Mouse (Mus musculus) embryo, embryonic 11.5 days (tissue): ENCODE results near the gene Pappa2.
A peak's percentile ranks its signal among the peaks of the same experiment; 100 is the strongest.

Experiments used
- DNase-seq: peaks from one replicate; pipeline ENCODE4 v3.0.0-alpha.2; 2012; ENCODE audit warnings: low read depth, low spot score

Pappa2 gene

GRCm38 (mm10) chr1:158765842-158766241, 214.4 kb downstream of the Pappa2 start:
- no peak for DNase-seq

DNA sequence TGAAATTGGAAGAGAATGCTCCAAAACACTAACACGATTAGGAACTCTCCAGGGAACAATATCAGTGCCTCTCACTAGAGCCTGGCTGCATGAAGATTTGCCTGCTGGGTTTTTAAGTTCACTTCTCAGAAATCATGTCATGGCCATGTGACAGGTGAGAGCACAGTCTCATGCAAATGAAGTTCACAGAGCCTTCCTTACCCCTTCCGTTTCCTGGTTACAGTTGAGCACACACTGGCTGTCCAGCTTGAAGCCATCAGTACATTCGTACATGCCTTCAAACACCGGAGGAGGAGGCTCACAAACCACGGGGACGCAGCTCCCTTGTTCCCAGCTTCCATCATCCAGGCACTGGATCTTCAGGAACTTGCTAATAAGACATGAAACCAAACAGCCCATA, 215.6 kb downstream of the Pappa2 start:
- no peak for DNase-seq

DNA sequence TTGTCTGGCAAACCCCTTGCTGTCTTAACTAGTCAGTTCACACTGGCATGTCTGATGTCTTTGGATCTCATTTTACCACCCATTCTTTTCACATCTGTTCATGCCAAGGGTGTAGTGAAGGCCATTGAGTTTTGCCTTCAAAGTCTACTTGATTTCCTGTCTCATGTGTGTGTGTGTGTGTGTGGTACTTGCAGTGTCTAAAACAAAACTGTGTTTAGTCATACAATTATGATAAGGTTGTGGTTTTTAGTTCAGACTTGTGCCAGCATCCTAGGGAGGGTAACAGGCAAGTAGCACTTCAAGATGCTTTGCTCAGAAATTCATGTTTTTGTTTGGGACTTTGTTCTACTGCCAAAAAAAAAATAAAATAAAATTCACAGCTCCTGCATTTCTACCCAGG, 216.1 kb downstream of the Pappa2 start:
- DNase-seq: no peak

- DNase-seq: no peak
These were observed 231.8 kb downstream of the Pappa2 start for GRCm38 (mm10) chr1:158748356-158749096.

- DNase-seq: peak; percentile 30
These were observed 238.8 kb downstream of the Pappa2 start for GRCm38 (mm10) chr1:158741449-158741848.

DNA sequence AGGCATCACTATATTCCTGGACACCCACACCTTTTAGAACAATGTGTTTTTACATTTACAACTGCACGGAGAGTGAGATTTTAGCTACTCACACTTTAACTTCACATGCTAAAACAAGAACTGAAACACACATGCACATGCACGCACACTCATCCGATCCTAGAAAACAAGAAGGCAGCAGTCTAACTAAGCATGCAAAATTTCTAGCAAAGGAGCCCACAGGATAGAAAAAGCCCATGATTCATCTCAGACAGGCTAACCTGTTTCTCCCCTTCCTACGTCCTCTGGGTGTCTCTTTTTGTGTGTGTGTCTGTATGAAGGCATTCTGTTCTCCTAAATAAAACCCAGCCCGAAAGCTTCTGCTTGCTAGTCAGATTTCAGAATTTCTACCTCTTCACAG, 239.3 kb downstream of the Pappa2 start:
- DNase-seq: no peak

GRCm38 (mm10) chr1:158740161-158740766, 240.0 kb downstream of the Pappa2 start:
- DNase-seq: no peak

DNA sequence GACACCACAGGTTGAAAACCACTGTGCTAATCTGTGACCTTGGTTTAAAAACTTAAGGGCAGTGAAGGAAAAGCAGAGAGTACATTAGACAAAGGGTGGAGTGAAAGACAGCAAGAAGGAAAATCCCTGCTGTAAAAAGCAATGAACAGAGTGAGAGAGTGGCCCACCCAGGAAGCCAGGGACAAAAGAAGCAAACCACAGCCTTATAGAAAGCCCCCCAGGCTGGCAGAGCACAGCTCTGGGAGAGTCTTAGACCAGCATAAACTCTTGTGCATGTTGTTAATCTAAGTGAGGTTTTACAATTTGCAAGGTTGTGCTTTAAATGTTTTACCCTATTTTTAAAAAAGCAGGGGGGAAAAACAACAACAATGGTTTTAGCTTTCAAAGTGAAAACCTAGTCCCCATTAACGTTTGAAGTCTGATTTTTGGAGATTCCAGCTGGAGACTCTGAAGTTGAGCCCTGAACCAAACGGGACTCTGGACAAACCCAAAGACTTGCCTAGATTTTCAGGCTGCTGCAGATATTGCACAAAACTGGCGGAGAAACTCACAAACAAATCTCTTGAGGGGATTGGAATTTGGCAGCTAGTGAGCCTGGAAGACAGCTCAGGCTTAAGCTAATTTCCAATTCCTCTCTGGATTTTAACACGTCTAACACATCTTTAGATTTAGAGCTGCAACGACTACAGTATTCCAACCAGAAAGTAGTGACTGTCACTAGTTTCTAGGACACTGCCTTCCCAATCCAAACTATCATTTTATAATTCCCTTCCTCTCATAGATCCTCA, 241.0 kb downstream of the Pappa2 start:
- no peak for DNase-seq

GRCm38 (mm10) chr1:158732868-158733496, 247.3 kb downstream of the Pappa2 start:
- DNase-seq: no peak

- peak; percentile 32 for DNase-seq
These were observed 266.8 kb downstream of the Pappa2 start for GRCm38 (mm10) chr1:158713301-158714095.

- no peak for DNase-seq
These were observed 279.0 kb downstream of the Pappa2 start for GRCm38 (mm10) chr1:158701336-158701735.

- no peak for DNase-seq
These were observed 280.1 kb downstream of the Pappa2 start for GRCm38 (mm10) chr1:158700147-158700546.

DNA sequence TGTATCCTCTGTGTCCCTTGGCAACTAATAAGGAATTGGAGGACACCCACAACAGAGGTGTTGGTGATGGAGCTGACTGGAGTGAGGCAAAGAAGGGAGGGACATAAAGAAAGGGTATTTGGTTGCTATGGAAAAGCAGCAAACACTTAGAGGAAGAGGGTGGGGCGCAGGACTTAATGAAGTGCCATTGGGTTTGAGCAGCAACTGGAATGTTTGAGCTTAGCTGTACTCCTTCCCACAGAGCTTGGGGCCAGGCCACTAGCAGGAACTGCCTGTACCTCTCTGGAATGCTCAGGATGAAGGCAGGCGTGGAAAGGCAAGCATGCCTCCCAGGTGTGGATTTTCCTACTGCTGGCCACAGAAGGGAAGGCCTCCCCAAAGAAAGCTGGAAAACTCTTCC, 281.0 kb downstream of the Pappa2 start:
- DNase-seq: no peak

DNA sequence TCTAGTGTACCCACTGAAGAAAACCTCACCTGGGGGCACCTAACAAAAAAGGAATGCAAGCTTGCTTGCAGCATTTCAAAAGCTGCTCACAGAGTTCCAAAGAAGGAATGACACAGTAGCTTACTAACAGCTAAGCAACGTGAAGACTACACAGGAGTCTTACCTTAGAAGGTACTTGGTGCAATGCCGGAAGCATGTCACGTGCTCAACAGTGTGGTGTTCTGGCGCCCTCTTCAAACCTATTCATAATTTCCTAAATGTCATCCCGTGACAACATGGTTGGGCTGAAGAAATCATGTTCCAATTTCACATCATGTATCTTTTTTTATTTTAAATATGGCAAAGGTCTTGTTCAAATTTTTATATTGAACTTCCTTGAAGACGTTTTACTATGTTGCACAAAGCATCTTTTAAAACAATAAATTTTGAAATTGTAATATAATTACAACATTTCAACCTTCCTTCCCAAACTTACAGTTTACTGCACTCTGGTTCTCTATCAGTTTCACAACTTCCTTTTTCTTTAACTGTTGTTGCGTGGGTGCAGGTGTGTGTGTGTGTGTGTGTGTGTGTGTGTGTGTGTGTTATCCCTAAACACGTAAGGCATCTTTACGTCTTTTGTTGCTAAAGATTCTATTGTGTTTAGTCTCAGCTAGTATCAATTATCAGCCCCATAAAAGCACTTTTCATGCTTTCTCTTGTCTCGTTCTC, 282.3 kb downstream of the Pappa2 start:
- no peak for DNase-seq

- no peak for DNase-seq
These were observed 282.9 kb downstream of the Pappa2 start for GRCm38 (mm10) chr1:158697423-158697822.

DNA sequence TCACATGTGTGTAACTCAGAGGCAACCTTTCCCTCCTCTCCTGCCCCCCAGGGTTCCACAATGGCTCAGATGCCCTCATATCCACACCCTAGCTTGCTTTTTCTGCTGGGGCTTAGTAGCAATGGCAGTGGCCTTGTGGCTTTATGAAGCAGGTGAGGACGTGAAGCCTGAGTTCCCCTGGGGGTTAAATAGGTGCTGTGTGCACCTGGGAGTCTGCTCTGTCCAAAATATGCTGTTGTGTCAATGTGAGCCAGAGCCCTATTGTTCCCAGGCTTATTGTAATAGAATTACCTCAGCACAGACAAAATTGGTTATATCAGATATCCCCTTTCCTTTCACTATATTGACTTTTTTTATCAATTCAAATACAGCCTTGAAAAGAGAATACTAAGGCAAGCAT, 292.6 kb downstream of the Pappa2 start:
- no peak for DNase-seq

DNA sequence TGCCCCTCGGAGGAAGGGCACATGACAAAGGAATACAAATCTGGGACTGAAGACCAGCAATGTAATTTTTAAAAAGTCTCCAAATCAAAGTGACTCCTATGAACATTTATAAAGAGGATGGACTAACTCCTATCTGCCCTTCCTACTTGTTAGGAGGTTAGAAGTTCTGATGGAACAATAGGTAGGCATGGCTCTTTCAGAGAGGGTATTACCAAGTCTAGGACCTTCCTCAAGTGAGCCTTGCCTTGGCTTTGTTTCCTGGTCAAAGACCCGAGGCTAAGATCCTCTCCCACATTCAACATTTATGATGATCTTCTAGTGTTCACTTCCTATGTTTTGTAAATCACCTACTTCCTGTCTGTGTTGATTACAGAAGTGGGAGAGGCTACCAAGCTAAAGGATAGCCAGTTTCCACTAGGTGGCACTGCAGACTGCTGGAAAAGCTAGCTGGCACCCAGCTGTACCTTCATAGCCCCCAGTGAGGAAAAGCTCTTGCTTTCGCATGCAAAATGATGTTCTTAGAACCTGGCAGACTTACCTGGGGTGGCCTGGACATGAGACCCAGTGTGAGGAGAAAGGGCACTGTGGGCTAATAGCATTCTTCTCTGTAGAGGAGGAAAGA, 310.2 kb downstream of the Pappa2 start:
- DNase-seq: peak; percentile 39

DNA sequence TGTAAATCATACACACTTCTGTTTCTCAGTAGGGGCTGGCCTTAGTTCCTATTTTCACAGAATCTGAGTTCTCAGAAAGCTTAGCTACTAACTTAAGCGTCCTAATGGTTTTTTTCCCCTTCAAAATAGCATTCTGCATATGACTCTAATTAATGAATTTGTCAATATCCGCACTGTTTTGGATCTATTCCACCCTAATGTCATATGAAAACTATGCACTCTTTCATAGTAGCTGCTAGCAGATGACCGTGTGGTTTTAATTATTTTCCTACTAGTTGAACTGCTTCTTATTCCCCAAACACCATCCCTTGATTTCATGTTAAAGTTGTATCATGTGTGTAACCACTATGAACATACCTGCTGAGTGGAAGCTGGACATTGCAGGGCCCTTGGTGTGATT, 314.3 kb downstream of the Pappa2 start:
- no peak for DNase-seq
